Mouse (Mus musculus) midbrain, embryonic 12.5 days (tissue): ENCODE measurements around the gene Aktip. TPM values are rescaled to one million over a fixed set of nuclear protein-coding genes. Genes with fewer than 3 reads are reported as not detected.

Experiments used
- ATAC-seq: fragments of 200-750 bp; cut with Nextera tagmentation; 2 replicates; pipeline ENCODE4 v1.8.0; 2017; ENCODE audit warnings: low read depth, moderate TSS enrichment, moderate library complexity; ENCODE audit not compliant: low FRiP score
- H3K27ac ChIP-seq: fragments of 300-500 bp; sonication (generic); replicated peaks from 2 replicates; pipeline ENCODE4 v1.5.1; 2016; ENCODE audit warnings: mild to moderate bottlenecking
- H3K27me3 ChIP-seq: fragments of 300-500 bp; sonication (generic); 2 replicates; pipeline ENCODE4 v1.6.1; 2016; ENCODE audit warnings: mild to moderate bottlenecking
- H3K36me3 ChIP-seq: fragments of 300-500 bp; sonication (generic); 2 replicates; pipeline ENCODE4 v1.6.1; 2016
- H3K4me1 ChIP-seq: fragments of 300-500 bp; sonication (generic); 2 replicates; pipeline ENCODE4 v1.6.1; 2016
- H3K4me2 ChIP-seq: fragments of 300-500 bp; sonication (generic); replicated peaks from 2 replicates; pipeline ENCODE4 v1.6.1; 2016; ENCODE audit warnings: mild to moderate bottlenecking, moderate library complexity
- H3K4me3 ChIP-seq: fragments of 300-500 bp; sonication (generic); 2 replicates; pipeline ENCODE4 v1.5.1; 2016; ENCODE audit warnings: mild to moderate bottlenecking
- H3K9ac ChIP-seq: fragments of 300-500 bp; sonication (generic); replicated peaks from 2 replicates; pipeline ENCODE4 v1.6.1; 2016; ENCODE audit warnings: mild to moderate bottlenecking, moderate library complexity
- H3K9me3 ChIP-seq: fragments of 300-500 bp; sonication (generic); 2 replicates; pipeline ENCODE4 v1.6.1; 2016; ENCODE audit warnings: mild to moderate bottlenecking
- WGBS: fragments of 180-500 bp; shearing (Covaris S2); methylation state at CpG from one replicate; pipeline ENCODE4 v1.1.7; 2016; 5-methylcytosine and 5-hydroxymethylcytosine counted together
- polyA plus RNA-seq: library from polyadenylated mRNA; unstranded; fragments of >200 nt; fragmentation: Nextera tagmentation; extraction: Ambion mirVana; gene quantifications from 2 replicates; pipeline ENCODE4 v1.2.1, GENCODE M21; 2016

Aktip gene
- polyA plus RNA-seq = 107 TPM in 2 replicates

DNA sequence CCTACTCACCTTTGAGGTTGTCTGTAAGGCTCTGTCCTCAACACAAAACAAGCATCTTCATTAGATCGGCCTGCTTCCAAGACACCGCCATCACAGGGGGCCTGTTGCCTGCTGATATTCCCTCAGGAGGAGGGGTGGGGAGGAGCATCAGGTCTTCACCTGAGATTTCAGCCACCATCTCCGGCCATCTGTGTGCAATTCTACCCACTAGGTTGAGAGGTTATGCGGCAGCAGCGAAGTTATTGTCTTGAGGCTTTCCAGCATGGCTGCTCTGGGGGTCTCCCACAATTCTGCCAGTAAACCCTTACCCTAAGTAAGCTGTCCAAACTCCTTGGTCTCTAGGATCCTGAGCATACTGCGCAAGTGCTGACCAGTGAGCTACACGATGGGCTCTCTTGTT lies at the start of gene Aktip:
Aktip (minus strand) TSS at position 101 of the 400 bp plus-strand sequence.
- H3K27me3 ChIP-seq = 0 out of 2 replicates have a peak, but pooled peaks cover 4% of the 10 kb centered on the region
- 96% methylated on average over 7 of the region's 7 CpGs for WGBS
- H3K4me3 ChIP-seq = no peak within 1 kb of the TSS
- no peak within 1 kb of the TSS for H3K9ac ChIP-seq
- H3K9me3 ChIP-seq = no peaks in the 10 kb centered on the region
- H3K4me2 ChIP-seq = no peak within 1 kb of the TSS
- H3K27ac ChIP-seq = no peak within 1 kb of the TSS
- no peak for ATAC-seq
- H3K4me1 ChIP-seq = peaks cover 4% of the 10 kb centered on the region; the same call in 1 of the 2 replicates
- no peaks in the 10 kb centered on the region for H3K36me3 ChIP-seq

- H3K4me3 ChIP-seq = no peak overlapping the region
- ATAC-seq = no peak
- H3K27me3 ChIP-seq = no peaks in the 10 kb centered on the region
- H3K36me3 ChIP-seq = 0 out of 2 replicates have a peak, but pooled peaks cover 4% of the 10 kb centered on the region
- H3K27ac ChIP-seq = no peak overlapping the region
- no peaks in the 10 kb centered on the region for H3K4me1 ChIP-seq
- H3K4me2 ChIP-seq = no peak overlapping the region
- H3K9ac ChIP-seq = no peak overlapping the region
- no peaks in the 10 kb centered on the region for H3K9me3 ChIP-seq
- 60% methylated on average over 4 of the region's 4 CpGs for WGBS
Observed at GRCm38 (mm10) chr8:91245821-91246454, 46.2 kb upstream of the Aktip start.

GRCm38 (mm10) chr8:91242721-91243120 lies 42.9 kb upstream of the Aktip start:
- ATAC-seq = no peak
- Histone ChIP-seq H3K4me2 (no peak overlapping the region), H3K9ac (no peak overlapping the region), H3K27me3 (no peaks in the 10 kb centered on the region), H3K4me1 (0 out of 2 replicates have a peak, but pooled peaks cover 5% of the 10 kb centered on the region), H3K36me3 (no peaks in the 10 kb centered on the region), H3K27ac (no peak overlapping the region), H3K4me3 (no peak overlapping the region), H3K9me3 (no peaks in the 10 kb centered on the region)
- WGBS = 70% methylated on average over 1 of the region's 1 CpGs

DNA sequence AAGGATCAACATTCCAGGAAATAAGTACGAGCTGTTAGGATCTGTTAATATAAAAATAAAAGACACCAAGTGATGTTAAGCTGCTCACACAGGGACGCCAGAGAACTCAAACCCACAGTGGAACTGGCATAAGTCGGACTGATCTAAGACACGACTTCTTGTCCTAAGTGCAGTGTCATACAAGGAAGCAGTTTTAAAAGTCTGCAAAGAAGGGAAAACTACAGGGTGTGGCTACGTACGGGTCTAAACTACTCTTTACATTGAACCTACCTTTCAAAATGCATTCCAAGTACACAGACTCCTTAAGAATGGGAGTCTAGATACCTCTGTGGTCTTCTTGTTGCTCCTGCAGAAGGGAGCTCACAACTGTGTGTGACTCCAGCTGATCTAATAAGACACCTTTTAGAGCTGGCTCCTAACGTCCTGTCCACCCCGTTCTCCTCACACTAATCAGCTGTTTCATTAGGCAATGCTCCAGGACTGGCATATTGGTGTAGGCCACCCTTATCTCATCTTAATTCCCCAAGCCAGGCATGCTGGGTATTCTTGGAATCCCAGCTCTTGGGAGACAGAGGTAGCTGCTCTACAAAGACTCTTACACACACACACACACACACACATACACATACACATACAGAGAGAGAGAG lies 42.2 kb upstream of the Aktip start:
- WGBS = 82% methylated on average over 8 of the region's 8 CpGs
- H3K4me3 ChIP-seq = no peak overlapping the region

GRCm38 (mm10) chr8:91241371-91241770 lies 41.6 kb upstream of the Aktip start:
- H3K27ac ChIP-seq = no peak overlapping the region
- H3K4me1 ChIP-seq = 0 out of 2 replicates have a peak, but pooled peaks cover 5% of the 10 kb centered on the region
- no peak overlapping the region for H3K9ac ChIP-seq
- H3K4me3 ChIP-seq = no peak overlapping the region
- H3K27me3 ChIP-seq = no peaks in the 10 kb centered on the region
- H3K4me2 ChIP-seq = no peak overlapping the region
- H3K9me3 ChIP-seq = no peaks in the 10 kb centered on the region
- ATAC-seq = no peak
- H3K36me3 ChIP-seq = no peaks in the 10 kb centered on the region
- WGBS = 55% methylated on average over 5 of the region's 5 CpGs

More for the DNA sequence above, 42.2 kb upstream of the Aktip start:
- Histone ChIP-seq H3K9me3 (no peaks in the 10 kb centered on the region), H3K4me2 (no peak overlapping the region), H3K36me3 (no peaks in the 10 kb centered on the region), H3K27ac (no peak overlapping the region), H3K27me3 (no peaks in the 10 kb centered on the region), H3K4me1 (0 out of 2 replicates have a peak, but pooled peaks cover 5% of the 10 kb centered on the region), H3K9ac (no peak overlapping the region)
- no peak for ATAC-seq

DNA sequence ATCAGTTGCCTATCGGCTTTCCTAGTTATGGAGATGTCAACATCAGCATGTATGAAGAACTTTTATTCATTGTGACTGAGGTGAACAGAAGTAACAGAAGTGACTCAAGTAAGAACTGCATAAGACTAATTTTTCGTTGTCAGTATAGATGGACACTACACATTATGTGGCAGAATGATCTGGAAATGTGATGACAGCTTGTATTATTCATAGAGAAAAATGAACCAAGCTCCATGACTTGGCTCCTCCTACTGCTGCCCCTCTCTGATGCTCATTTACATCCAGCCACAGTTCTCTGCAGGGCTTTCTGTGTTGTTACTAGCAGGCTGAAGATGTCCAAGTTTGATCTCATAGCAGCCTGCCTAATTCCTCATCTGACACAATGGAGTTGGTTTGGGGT lies 37.4 kb upstream of the Aktip start:
- Histone ChIP-seq H3K27ac (no peak overlapping the region), H3K36me3 (no peaks in the 10 kb centered on the region), H3K4me1 (0 out of 2 replicates have a peak, but pooled peaks cover 5% of the 10 kb centered on the region), H3K4me3 (no peak overlapping the region), H3K9me3 (no peaks in the 10 kb centered on the region), H3K9ac (no peak overlapping the region), H3K27me3 (no peaks in the 10 kb centered on the region), H3K4me2 (no peak overlapping the region)
- no peak for ATAC-seq
- WGBS = 92% methylated on average over 2 of the region's 2 CpGs

- Histone ChIP-seq H3K36me3 (no peaks in the 10 kb centered on the region), H3K9me3 (no peaks in the 10 kb centered on the region), H3K4me3 (no peak overlapping the region), H3K9ac (no peak overlapping the region), H3K27ac (no peak overlapping the region), H3K4me2 (no peak overlapping the region), H3K4me1 (no peaks in the 10 kb centered on the region; the same call in 1 of the 2 replicates), H3K27me3 (no peaks in the 10 kb centered on the region)
- WGBS = 44% methylated on average over 2 of the region's 2 CpGs
- ATAC-seq = no peak
Observed at GRCm38 (mm10) chr8:91234097-91234496, 34.3 kb upstream of the Aktip start.

GRCm38 (mm10) chr8:91227421-91227841 lies 27.7 kb upstream of the Aktip start:
- Histone ChIP-seq H3K36me3 (0 out of 2 replicates have a peak, but pooled peaks cover 4% of the 10 kb centered on the region), H3K9ac (no peak overlapping the region), H3K4me1 (no peaks in the 10 kb centered on the region; the same call in 1 of the 2 replicates), H3K4me2 (no peak overlapping the region), H3K27ac (no peak overlapping the region), H3K27me3 (no peaks in the 10 kb centered on the region), H3K9me3 (no peaks in the 10 kb centered on the region), H3K4me3 (no peak overlapping the region)
- ATAC-seq = no peak
- WGBS = 87% methylated on average over 7 of the region's 7 CpGs

GRCm38 (mm10) chr8:91224227-91224626 lies 24.5 kb upstream of the Aktip start:
- Histone ChIP-seq H3K4me3 (no peak overlapping the region), H3K4me1 (no peaks in the 10 kb centered on the region), H3K9me3 (no peaks in the 10 kb centered on the region), H3K36me3 (0 out of 2 replicates have a peak, but pooled peaks cover 4% of the 10 kb centered on the region), H3K9ac (no peak overlapping the region), H3K27ac (no peak overlapping the region), H3K27me3 (no peaks in the 10 kb centered on the region), H3K4me2 (no peak overlapping the region)
- no peak for ATAC-seq
- WGBS = 94% methylated on average over 7 of the region's 7 CpGs

DNA sequence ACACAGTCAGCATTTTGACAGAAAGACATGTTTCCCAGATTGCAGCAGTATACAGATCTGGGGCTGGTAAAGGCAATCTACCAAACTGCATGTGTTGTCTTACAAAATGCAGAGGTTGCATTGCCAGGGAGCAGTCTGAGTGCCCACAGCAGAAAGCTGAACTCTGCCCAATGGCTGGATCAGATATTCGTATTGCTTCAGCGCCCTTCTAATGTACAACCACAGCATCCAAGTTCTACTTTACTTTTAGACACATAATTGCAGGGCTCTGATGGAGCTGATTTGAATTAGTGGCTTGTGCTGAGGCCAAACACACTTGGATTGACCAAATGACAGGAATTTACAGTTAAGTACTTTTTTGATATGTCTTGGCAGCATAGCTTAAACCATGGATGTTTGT lies 22.1 kb upstream of the Aktip start:
- Histone ChIP-seq H3K4me3 (no peak overlapping the region), H3K9ac (no peak overlapping the region), H3K27me3 (no peaks in the 10 kb centered on the region), H3K4me1 (no peaks in the 10 kb centered on the region), H3K9me3 (no peaks in the 10 kb centered on the region), H3K36me3 (0 out of 2 replicates have a peak, but pooled peaks cover 8% of the 10 kb centered on the region), H3K4me2 (no peak overlapping the region), H3K27ac (no peak overlapping the region)
- no peak for ATAC-seq
- WGBS = 95% methylated on average over 2 of the region's 2 CpGs

DNA sequence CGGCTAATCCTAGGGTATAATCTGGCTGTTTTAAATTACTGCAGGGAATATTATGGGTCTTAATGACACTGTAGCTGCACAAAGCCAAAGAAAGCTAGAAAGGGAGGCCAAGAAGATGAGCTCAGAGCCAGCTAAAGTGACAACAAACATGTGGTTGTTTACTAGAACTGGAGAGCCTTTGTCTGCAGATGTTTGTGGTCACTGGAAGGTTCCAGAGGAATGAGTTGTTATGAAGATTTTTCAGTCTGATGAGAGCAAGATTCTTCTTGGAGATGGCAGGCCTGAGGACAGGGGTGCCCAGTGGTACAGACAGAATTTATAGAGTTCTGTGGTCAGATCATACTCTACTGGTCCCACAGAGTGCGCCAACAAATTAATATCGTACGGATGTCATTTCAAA lies 18.5 kb upstream of the Aktip start:
- no peaks in the 10 kb centered on the region for H3K9me3 ChIP-seq
- no peaks in the 10 kb centered on the region for H3K27me3 ChIP-seq
- no peak overlapping the region for H3K4me3 ChIP-seq
- H3K9ac ChIP-seq = no peak overlapping the region
- 0 out of 2 replicates have a peak overlapping the region, but pooled peaks have one; percentile 6 for H3K27ac ChIP-seq
- no peaks in the 10 kb centered on the region for H3K4me1 ChIP-seq
- H3K36me3 ChIP-seq = 0 out of 2 replicates have a peak, but pooled peaks cover 3% of the 10 kb centered on the region
- no peak for ATAC-seq
- WGBS = 79% methylated on average over 4 of the region's 4 CpGs
- H3K4me2 ChIP-seq = no peak overlapping the region
